Mouse (Mus musculus) cerebellum, adult 2 months (tissue): Measurements from ENCODE around the gene Dnase1l2. TPM values are rescaled to one million over a fixed set of nuclear protein-coding genes. Genes with fewer than 3 reads are reported as not detected.
"Not testable (repeated sequence)": the region's sequence is repeated elsewhere in the genome, so short reads cannot be mapped to it uniquely, and the experiment has no call there.

Experiments used
- DNase-seq, 2 experiments: peaks; one replicate each; pipeline ENCODE4 v3.0.0; 2021
- H3K27ac ChIP-seq: fragments of 200-500 bp; 2 replicates; pipeline ENCODE4 v1.5.1; 2012; ENCODE audit warnings: low read length, control low read depth, inconsistent platforms; ENCODE audit not compliant: insufficient read depth
- H3K27me3 ChIP-seq: fragments of 200-500 bp; 2 replicates; pipeline ENCODE4 v1.6.1; 2012; ENCODE audit warnings: inconsistent platforms, mild to moderate bottlenecking, low read length, moderate library complexity; ENCODE audit not compliant: control insufficient read depth, insufficient read depth
- H3K4me1 ChIP-seq: fragments of 200-500 bp; 2 replicates; pipeline ENCODE4 v1.6.1; 2011; ENCODE audit warnings: low read length; ENCODE audit not compliant: control insufficient read depth, insufficient read depth
- H3K4me3 ChIP-seq: fragments of 200-500 bp; replicated peaks from 2 replicates; pipeline ENCODE3; 2011; ENCODE audit warnings: mild to moderate bottlenecking, low read depth, low read length, control low read depth; ENCODE audit not compliant: insufficient read depth
- CTCF ChIP-seq: fragments of 200-500 bp; IDR thresholded peaks from 2 replicates; pipeline ENCODE4 v1.5.1; 2011; ENCODE audit warnings: low read depth, mild to moderate bottlenecking, control low read depth, low read length, moderate library complexity, borderline replicate concordance; ENCODE audit not compliant: insufficient read depth
- POLR2A ChIP-seq: fragments of 200-500 bp; IDR thresholded peaks from 2 replicates; pipeline ENCODE4 v1.6.1; 2011; ENCODE audit warnings: low read length, control low read depth, borderline replicate concordance; ENCODE audit not compliant: insufficient read depth
- WGBS: fragments of 180-500 bp; shearing (Covaris S2); methylation state at CpG from one replicate; pipeline ENCODE4 v1.1.7; 2018; 5-methylcytosine and 5-hydroxymethylcytosine counted together
- polyA plus RNA-seq: library from polyadenylated mRNA; depleted of rRNA; stranded (reverse); fragments of >200 nt; gene quantifications from 2 replicates; pipeline ENCODE4 v1.2.3, GENCODE M21; 2012

Dnase1l2 gene
- polyA plus RNA-seq, 1 experiment: 22.7 TPM

DNA sequence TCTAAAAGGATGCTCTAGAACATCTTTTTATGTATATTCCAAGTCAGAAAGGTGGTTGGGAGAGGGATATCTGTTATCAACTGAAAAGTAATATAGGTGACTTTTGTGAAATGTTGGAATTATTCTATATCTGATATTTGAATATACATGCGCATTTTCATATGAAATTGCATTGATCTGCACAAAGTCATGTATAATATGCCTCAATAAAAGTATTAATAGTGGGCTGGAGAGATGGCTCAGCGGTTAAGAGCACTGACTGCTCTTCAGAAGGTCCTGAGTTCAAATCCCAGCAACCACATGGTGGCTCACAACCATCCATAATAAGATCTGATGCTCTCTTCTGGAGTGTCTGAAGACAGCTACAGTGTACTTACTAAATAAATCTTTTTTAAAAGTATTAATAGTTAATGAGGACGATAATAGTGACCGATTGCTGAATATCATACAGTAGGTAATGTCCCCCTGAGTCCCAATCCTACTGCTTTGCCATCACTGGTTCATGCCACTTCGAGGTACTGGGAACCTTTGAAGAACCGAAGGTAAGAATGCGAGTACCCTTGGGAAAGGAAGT is 26.5 kb upstream of the Dnase1l2 start:
- H3K4me3 ChIP-seq: peak overlapping the region; percentile 81
- WGBS: 17% methylated on average over 7 of the region's 7 CpGs
- no peaks in the 10 kb centered on the region for H3K27me3 ChIP-seq
- peak overlapping the region; percentile 50 for H3K27ac ChIP-seq
- TF ChIP-seq POLR2A (no peak), CTCF (no peak)
- no peak for DNase-seq
- H3K4me1 ChIP-seq: peaks cover 10% of the 10 kb centered on the region

DNA sequence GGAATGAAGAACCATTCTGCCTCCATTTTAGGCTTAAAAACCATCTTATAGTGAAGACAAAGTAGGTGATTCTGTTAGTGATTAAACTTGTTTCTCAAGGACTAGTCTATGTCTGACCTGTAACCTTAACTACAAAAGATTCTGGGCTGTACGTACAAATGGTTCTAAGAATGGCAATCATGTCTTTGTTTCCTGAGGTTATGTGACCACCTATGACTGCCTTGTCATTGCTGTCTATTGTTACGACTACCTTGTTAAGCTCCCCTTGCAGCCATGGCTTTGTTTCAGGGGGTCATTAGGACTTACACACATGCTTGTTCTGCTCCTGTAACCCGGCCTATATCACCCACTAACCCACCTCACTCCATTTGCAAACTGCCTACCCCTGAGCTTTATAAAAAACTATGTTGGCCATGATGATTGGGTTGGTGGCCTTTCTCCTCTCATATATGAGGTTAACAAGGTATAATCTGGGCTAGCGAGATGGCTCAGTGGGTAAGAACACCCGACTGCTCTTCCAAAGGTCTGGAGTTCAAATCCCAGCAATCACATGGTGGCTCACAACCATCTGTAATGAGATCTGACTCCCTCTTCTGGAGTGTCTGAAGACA is 25.8 kb upstream of the Dnase1l2 start:
- WGBS: 78% methylated on average over 5 of the region's 5 CpGs
- DNase-seq: no peak
- no peak overlapping the region for H3K4me3 ChIP-seq
- no peaks in the 10 kb centered on the region for H3K27me3 ChIP-seq
- no peak overlapping the region for H3K27ac ChIP-seq
- no peak for TF ChIP-seq POLR2A
- TF ChIP-seq CTCF: no peak
- peaks cover 10% of the 10 kb centered on the region for H3K4me1 ChIP-seq

DNA sequence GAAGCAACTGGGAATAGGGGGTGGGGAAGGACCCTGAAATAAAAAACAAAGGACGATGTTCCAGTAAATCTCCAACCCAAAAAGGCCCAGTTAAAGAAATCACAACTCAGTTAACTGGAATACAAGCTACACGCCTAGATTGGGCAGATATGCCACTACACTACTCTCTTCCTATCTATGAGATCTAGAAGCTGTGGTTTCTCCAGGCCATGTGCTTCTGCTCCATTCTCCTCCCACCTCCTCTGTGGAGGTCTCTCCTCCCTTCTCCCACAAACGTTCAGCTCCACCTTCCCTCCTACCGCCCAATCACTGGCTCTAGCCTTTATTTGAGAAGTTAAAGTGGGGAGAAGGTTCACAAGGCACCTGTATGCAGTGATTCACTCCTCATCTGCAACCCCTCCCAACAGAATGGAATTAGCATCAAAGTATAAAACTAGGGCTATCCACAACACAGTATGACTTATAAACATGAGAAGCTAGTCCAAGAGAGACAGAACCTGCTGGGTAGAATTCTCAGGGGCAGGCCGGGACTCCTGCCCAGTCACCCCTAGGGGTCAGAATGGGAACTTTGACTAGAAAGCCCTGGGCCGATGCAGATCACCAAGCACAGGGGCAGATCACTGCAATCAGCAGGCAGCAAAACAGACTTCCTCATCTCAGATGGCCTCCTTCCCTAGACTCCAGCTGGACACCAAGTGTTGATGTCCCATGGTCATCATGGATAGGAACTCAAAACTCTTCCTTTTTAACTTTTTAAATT is 20.6 kb upstream of the Dnase1l2 start:
- Histone ChIP-seq H3K4me1 (no peaks in the 10 kb centered on the region), H3K4me3 (no peak overlapping the region), H3K27me3 (no peaks in the 10 kb centered on the region), H3K27ac (no peak overlapping the region)
- no peak for DNase-seq
- TF ChIP-seq POLR2A (no peak), CTCF (no peak)
- WGBS: 53% methylated on average over 6 of the region's 6 CpGs

DNA sequence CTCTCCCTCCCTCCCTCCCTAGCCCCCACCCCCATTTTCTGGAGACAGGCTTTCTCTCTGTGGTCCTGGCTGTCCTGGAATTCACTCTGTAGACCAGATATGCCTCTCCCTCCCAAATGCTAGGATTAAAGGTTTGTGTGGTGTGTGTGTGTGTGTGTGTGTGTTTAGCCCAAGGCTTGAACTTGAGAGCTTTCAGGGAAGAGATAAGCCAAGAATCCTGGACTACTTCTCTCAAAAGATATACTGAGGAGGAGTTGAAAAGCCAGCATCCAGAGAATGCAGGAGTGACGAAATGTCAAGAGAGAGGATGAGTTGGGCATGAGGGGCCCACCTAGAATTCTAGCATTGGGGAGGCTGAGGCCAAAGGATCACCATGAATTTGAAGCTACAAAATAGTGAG is 20.0 kb upstream of the Dnase1l2 start:
- no peak overlapping the region for H3K4me3 ChIP-seq
- DNase-seq: no peak
- 82% methylated on average over 1 of the region's 1 CpGs for WGBS
- no peak for TF ChIP-seq POLR2A
- no peak for TF ChIP-seq CTCF
- no peaks in the 10 kb centered on the region for H3K4me1 ChIP-seq
- H3K27ac ChIP-seq: no peak overlapping the region
- H3K27me3 ChIP-seq: no peaks in the 10 kb centered on the region

DNA sequence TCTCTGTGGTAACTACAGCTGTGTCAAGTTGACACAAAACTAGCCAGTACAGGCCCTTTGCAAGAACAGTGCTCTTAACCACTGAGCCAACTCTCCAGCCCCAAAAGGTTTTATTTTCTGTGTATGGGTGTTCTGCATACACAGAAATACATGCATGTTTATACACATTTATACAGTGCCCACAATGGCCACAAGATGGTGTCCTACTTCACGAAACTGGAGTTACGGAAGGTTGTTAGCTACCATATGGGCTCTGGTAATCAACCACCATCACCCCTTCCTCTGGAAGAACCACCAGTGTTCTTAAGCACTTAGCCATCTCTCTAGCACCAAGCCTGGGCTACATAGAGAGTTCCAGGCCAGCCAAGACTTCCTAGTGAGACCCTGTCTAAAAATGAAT is 18.7 kb upstream of the Dnase1l2 start:
- H3K4me1 ChIP-seq: no peaks in the 10 kb centered on the region
- WGBS: 54% methylated on average over 2 of the region's 2 CpGs
- no peaks in the 10 kb centered on the region for H3K27me3 ChIP-seq
- H3K4me3 ChIP-seq: no peak overlapping the region
- TF ChIP-seq CTCF (peak; percentile 33; the same call in 1 of the 2 replicates), POLR2A (no peak)
- no peak for DNase-seq
- H3K27ac ChIP-seq: no peak overlapping the region

DNA sequence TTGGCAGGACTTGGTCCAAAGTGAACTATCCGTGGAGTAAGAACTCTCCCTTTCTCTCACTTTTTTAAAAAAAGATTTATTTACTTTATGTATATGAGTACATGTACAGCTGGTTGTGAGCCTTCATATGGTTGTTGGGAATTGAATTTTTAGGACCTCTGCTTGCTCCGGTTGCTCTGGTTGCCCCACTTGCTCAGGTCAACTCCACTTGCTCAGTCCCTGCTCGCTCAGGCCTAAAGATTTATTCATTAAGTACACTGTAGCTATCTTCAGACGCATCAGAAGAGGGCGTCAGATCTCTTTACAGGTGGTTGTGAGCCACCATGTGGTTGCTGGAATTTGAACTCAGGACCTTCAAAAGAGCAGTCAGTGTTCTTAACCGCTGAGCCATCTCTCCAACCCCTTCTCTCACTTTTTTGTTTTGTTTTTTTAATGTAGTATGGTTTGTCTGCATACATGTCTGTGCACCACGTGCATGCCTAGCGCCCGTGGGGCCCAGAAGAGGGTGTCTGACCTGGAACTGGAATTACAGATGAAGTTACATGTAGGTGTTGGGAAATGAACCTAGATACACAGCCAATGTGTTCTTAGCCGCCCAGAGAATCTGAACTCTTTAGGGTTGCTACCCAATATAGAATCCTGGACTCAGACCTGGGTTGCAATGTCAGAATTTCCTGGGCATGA is 12.8 kb upstream of the Dnase1l2 start:
- H3K4me3 ChIP-seq, H3K27me3 ChIP-seq, DNase-seq, H3K27ac ChIP-seq, H3K4me1 ChIP-seq: not testable (repeated sequence)
- 49% methylated on average over 10 of the region's 10 CpGs for WGBS

DNA sequence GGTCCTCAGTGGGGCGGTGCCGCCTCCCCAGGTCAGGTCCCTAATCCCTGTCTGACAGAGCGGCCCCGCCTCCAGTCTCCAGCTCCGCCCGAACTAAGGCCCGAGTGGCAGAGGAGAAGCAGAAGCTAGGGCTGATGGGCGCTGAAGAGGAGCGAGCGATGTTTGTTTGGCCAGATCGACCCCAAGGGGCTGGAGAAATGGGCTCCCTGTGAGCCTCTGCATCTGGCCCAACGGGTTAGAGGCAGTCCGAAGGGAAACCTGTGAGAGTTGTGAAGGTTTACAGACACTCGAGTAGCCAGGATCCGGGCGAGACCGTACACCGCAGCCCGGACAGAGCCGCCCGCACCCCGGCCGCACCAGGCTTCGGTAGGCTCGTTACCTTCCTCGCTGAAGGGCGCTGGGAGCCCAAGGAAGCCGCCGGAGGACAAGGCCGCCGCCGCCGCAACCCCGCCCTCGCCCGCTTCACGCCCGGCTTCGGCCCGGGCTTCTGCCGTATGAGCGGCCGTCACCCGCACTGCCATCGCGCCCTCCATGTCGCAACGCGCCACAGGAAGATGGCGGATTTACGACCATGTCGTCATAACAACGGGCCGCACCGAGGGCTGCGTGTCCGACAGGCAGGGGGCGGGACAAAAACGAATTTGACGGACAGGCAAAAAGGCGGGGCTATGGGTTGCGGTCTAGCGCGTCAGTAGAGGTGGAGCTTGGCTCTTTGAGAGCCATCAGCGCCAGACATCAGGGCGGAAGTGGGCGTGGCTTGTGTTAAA is 12.0 kb upstream of the Dnase1l2 start:
- DNase-seq: peak; percentile 99
- WGBS: under 1% methylated on average over 66 of the region's 67 CpGs
- Histone ChIP-seq H3K4me3 (peak overlapping the region; percentile 88), H3K27ac (peak overlapping the region; percentile 71), H3K27me3 (no peaks in the 10 kb centered on the region), H3K4me1 (no peaks in the 10 kb centered on the region)
- TF ChIP-seq CTCF (no peak), POLR2A (peak; percentile 66)
